Mouse (Mus musculus) hindlimb bud, embryonic 11.5 days (tissue): ENCODE measurements around the gene Slc7a5.
A peak's percentile ranks its signal among the peaks of the same experiment; 100 is the strongest.

Experiments
- DNase-seq: peaks from one replicate; pipeline ENCODE4 v3.0.0-alpha.2; 2012; ENCODE audit warnings: low read depth, low spot score; ENCODE audit errors: extremely low spot score

The Slc7a5 gene

GRCm38 (mm10) chr8:121852464-121852863, 55.0 kb downstream of the Slc7a5 start:
- no peak for DNase-seq

DNA sequence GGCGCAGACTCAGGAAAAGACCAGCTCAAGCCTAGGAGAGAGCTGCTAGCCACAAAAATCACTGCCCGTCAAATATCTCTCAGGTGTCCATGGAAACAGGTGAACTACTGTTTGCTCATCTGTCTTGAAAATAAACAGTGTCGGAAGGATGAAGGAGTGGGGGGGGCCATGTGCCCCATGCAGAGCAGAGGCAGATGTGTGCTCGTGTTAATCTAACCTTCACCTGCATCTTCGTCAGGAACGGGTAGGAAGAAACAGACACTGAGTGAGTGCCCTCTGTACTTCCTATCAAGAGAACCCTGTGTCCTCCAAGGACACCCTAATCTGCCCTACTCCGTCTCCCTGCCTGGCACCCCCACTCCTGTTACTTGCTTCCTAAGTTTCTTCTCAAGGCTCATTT, 55.8 kb downstream of the Slc7a5 start:
- DNase-seq = no peak

- DNase-seq = peak; percentile 94
Measured at GRCm38 (mm10) chr8:121850821-121851470, 56.5 kb downstream of the Slc7a5 start.

DNA sequence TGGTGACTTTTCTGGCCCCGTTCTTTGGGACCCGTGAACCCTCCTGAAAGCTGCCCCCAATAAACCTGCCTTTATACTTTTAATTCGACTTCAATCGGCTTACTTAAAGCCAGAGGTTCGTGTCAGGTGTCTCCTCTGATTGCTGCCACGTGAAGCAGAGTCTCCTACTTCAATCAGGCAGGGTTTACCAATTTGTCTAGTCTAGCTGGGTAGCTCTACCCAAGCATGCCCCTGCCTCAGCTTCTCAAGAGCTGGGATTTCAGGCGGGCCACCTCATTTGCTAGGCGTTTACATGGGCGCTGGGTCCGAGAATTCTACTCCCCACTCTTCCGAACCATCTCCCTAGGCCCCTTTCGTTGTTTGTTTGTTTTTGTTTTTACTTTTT, 57.1 kb downstream of the Slc7a5 start:
- DNase-seq = no peak

DNA sequence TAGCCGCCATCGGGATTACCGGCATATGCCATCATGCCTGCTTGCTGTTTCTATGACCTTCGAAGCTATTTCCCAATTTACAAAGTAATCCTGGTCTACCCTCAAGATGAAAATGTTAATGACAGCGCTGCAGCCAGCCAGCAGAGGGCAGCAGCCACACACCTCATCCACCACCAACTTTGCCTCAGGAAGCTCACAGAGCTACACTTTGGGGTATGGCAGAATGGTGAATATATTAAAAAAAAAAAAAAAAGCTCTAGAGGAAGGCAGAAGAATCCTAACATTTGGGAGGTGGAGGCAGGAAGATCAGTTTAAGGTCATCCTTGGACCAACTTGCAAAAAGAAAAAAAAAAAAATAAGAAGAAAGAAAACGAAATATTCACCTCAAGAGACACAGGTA, 57.5 kb downstream of the Slc7a5 start:
- DNase-seq = no peak

DNA sequence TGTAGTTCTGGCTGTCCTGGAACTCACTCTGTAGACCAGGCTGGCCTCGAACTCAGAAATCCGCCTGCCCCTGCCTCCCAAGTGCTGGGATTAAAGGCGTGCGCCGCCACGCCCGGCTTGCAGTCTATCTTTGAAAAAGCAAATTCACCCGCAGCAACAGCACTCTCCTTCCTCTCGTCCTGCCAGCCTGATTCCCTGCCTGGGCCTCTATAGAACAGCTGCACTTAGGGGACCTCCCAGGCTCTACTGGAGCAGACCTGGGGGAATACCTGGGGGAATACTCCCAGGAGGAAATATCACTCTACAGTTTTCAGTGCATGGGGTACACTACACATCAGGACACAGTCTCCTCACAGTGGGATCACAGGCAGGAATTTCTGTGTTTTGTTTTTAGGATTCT, 58.2 kb downstream of the Slc7a5 start:
- no peak for DNase-seq

DNA sequence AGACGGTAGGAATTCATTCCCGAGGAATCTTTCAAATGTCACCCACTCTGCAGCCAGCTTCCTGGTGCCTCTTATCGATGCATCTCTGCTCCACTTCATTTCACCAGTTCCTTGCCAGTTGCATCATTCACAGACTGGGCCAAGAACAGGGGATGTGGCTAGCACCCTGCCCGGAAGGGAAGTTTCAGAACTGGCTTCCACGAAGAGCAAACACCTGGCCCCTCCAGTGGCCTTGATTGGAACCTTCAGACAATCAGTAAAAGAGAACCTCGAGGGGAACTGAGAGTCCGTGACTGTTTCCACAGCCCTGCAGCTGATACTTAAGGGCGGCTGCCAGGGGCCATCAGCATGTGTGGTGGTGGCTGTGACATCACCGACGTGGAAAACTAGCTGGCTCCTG, 59.0 kb downstream of the Slc7a5 start:
- no peak for DNase-seq

- no peak for DNase-seq
Measured at GRCm38 (mm10) chr8:121847987-121848386, 59.5 kb downstream of the Slc7a5 start.

- DNase-seq = no peak
Measured at GRCm38 (mm10) chr8:121847261-121847822, 60.2 kb downstream of the Slc7a5 start.

DNA sequence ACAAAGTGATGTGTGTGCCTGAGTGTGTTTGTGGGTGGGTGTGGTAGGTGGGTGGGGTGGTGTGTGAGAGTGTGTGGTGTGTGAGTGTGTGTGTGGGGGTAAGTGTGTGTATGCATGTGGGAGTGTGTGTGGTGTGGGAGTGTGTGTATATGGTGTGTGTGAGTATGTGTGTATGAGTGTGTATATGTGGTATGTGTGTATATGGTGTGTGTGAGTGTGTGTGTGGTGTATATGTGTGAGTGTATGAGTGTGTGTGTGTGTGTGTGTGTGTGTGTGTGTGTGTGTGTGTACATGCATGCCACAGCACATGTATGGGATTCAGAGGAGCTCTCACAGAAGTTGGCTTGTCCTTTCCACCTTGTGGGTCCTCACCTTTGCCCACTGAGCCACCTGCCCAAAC, 60.7 kb downstream of the Slc7a5 start:
- DNase-seq = no peak

DNA sequence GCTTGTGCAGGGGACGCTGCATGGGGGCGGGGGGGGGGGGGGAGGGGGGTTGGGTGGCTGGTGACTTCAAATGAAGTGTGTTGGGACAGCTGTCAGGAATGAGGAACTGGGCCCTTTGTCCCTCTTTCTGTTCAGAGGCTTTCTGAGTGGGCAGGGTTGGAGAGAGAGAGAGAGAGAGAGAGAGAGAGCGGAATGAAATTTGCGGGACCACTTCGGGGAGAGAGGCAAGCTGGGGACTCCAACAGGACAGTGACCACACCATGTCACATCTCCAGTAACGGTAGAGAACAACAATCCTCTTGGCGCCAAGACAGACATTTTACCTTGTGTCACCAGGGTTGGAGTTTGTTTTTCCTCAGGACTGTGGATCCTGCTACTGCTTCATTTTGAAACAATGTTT, 62.7 kb downstream of the Slc7a5 start:
- DNase-seq = no peak

DNA sequence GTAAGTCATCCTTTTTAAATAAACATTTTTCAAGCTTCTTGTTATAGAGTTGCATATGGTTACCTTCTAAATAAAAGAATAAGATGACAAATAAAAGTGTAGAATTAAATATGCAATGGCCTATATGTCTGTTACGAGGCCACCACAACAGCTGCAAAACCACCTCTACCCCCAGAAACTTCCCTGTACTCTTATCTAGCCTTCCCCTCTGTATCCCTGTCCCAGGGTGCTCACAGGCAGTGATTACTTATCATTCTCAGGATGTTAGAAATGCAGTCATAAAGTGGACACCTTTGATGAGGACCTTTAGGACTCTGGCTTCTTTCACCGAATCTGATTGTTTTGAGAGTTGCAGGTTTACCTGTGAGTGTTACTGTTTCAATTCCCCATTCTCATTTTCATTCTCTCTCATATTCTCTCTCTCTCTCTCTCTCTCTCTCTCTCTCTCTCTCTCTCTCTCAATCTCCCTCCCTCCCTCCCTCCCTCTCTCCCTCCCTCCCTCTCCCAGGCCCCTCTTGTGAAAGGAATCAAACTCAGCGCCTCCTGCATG, 64.2 kb downstream of the Slc7a5 start:
- DNase-seq = no peak

GRCm38 (mm10) chr8:121842064-121842955, 65.2 kb downstream of the Slc7a5 start:
- DNase-seq = no peak

DNA sequence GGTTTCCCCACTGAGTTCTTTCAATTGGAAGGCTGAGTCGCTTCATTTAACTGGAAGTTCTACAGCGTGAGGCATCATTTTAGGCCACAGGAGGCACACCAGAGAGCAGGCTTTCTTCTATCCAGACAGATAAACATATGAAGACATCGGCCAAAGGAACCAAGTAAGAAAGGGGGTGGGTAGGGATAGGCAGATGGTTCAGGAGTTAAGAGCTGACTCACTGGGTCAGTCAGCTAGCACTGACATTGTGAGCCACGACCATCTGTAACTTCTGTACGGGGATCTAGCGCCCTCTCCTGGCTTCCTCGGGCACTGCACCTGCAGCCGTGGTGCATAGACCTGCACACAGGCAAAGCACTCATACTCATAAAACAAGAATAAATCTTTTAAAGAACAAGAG, 66.3 kb downstream of the Slc7a5 start:
- no peak for DNase-seq

- DNase-seq = peak; percentile 54
Measured at GRCm38 (mm10) chr8:121832503-121832902, 75.0 kb downstream of the Slc7a5 start.

GRCm38 (mm10) chr8:121832061-121832460, 75.4 kb downstream of the Slc7a5 start:
- DNase-seq = no peak
